Mouse (Mus musculus): Measurements from ENCODE around the gene Gprc5d.
A peak's percentile ranks its signal among the peaks of the same experiment; 100 is the strongest.

The Gprc5d gene

GRCm38 (mm10) chr6:135135735-135136134 is 17.7 kb upstream of the Gprc5d start:
- no peak for DNase-seq (ENCODE audit: low read depth, low spot score)

GRCm38 (mm10) chr6:135133486-135133885 is 15.4 kb upstream of the Gprc5d start:
- no peak for DNase-seq (ENCODE audit: low read depth, low spot score)

GRCm38 (mm10) chr6:135133086-135133485 is 15.0 kb upstream of the Gprc5d start:
- DNase-seq (ENCODE audit: low read depth, low spot score), result no peak

GRCm38 (mm10) chr6:135124755-135125380 is 6.8 kb upstream of the Gprc5d start:
- DNase-seq (ENCODE audit: low read depth, low spot score), result no peak

- DNase-seq (ENCODE audit: low read depth, low spot score), result no peak
These were observed 1.6 kb downstream of the Gprc5d start for GRCm38 (mm10) chr6:135116479-135116878.

- DNase-seq (ENCODE audit: low read depth, low spot score), result no peak
These were observed 5.0 kb downstream of the Gprc5d start for GRCm38 (mm10) chr6:135113114-135113436.

GRCm38 (mm10) chr6:135112411-135113113 is 5.5 kb downstream of the Gprc5d start:
- no peak for DNase-seq (ENCODE audit: low read depth, low spot score)

GRCm38 (mm10) chr6:135107014-135107413 is 11.1 kb downstream of the Gprc5d start:
- DNase-seq (ENCODE audit: low read depth, low spot score), result no peak

GRCm38 (mm10) chr6:135102736-135103303 is 15.3 kb downstream of the Gprc5d start:
- no peak for DNase-seq (ENCODE audit: low read depth, low spot score)

GRCm38 (mm10) chr6:135100787-135101472 is 17.2 kb downstream of the Gprc5d start:
- no peak for DNase-seq (ENCODE audit: low read depth, low spot score)

- DNase-seq (ENCODE audit: low read depth, low spot score), result no peak
These were observed 25.1 kb downstream of the Gprc5d start for GRCm38 (mm10) chr6:135092798-135093470.

GRCm38 (mm10) chr6:135090661-135091060 is 27.4 kb downstream of the Gprc5d start:
- DNase-seq (ENCODE audit: low read depth, low spot score), result no peak

GRCm38 (mm10) chr6:135089786-135090185 is 28.3 kb downstream of the Gprc5d start:
- no peak for DNase-seq (ENCODE audit: low read depth, low spot score)

- DNase-seq (ENCODE audit: low read depth, low spot score), result peak; percentile 78
These were observed 30.2 kb downstream of the Gprc5d start for GRCm38 (mm10) chr6:135087721-135088451.

- DNase-seq (ENCODE audit: low read depth, low spot score), result no peak
These were observed 32.4 kb downstream of the Gprc5d start for GRCm38 (mm10) chr6:135085703-135086102.

GRCm38 (mm10) chr6:135083991-135084502 is 34.0 kb downstream of the Gprc5d start:
- DNase-seq (ENCODE audit: low read depth, low spot score), result no peak

- no peak for DNase-seq (ENCODE audit: low read depth, low spot score)
These were observed 39.7 kb downstream of the Gprc5d start for GRCm38 (mm10) chr6:135078420-135078819.

- no peak for DNase-seq (ENCODE audit: low read depth, low spot score)
These were observed 41.9 kb downstream of the Gprc5d start for GRCm38 (mm10) chr6:135076202-135076601.

GRCm38 (mm10) chr6:135074405-135074947 is 43.6 kb downstream of the Gprc5d start:
- no peak for DNase-seq (ENCODE audit: low read depth, low spot score)

- DNase-seq (ENCODE audit: low read depth, low spot score), result no peak
These were observed 47.7 kb downstream of the Gprc5d start for GRCm38 (mm10) chr6:135070347-135070746.

GRCm38 (mm10) chr6:135069856-135070255 is 48.2 kb downstream of the Gprc5d start:
- DNase-seq (ENCODE audit: low read depth, low spot score), result no peak
